Mouse (Mus musculus): ENCODE data around the gene Nhp2. TPM values are rescaled to one million over a fixed set of nuclear protein-coding genes. Genes with fewer than 3 reads are reported as not detected.

The Nhp2 gene
- polyA plus RNA-seq, 2 experiments = 89.0 to 176 TPM

GRCm38 (mm10) chr11:51640748-51641147 is 21.2 kb downstream of the Nhp2 start:
- DNase-seq (ENCODE audit: low spot score) = no peak
- TF ChIP-seq POLR2A (IDR thresholded peaks at IDR 0.05; ENCODE audit: borderline replicate concordance, extremely low read depth, insufficient read depth, insufficient read length) = no peak
- H3K4me3 ChIP-seq (replicated peaks; ENCODE audit: low read length) = no peak overlapping the region
- peaks cover 5% of the 10 kb centered on the region; the same call in 1 of the 2 replicates for H3K4me1 ChIP-seq (ENCODE audit: control insufficient read depth, insufficient read depth, low read length)
- no peaks in the 10 kb centered on the region for H3K27me3 ChIP-seq (ENCODE audit: control insufficient read depth, insufficient read depth, low read length)
- H3K9ac ChIP-seq (ENCODE audit: low read depth, low read length, severe bottlenecking) = no peak overlapping the region
- H3K36me3 ChIP-seq (ENCODE audit: control insufficient read depth, insufficient read depth, low read length) = peaks cover 33% of the 10 kb centered on the region
- WGBS = 83% methylated on average over 7 of the region's 7 CpGs
- no peaks in the 10 kb centered on the region for H3K9me3 ChIP-seq (ENCODE audit: control insufficient read depth, low read length)
- H3K27ac ChIP-seq (replicated peaks; ENCODE audit: low read depth, low read length) = no peak overlapping the region
- H3K4me2 ChIP-seq (replicated peaks; ENCODE audit: low read depth, low read length, severe bottlenecking) = no peak overlapping the region
- no peak for ATAC-seq (ENCODE audit: low FRiP score, low read depth)

- WGBS = 80% methylated on average over 9 of the region's 9 CpGs
- H3K4me3 ChIP-seq (replicated peaks; ENCODE audit: low read length) = no peak overlapping the region
- H3K4me2 ChIP-seq (replicated peaks; ENCODE audit: low read depth, low read length, severe bottlenecking) = no peak overlapping the region
- H3K27ac ChIP-seq (replicated peaks; ENCODE audit: low read depth, low read length) = no peak overlapping the region
- H3K9ac ChIP-seq (ENCODE audit: low read depth, low read length, severe bottlenecking) = no peak overlapping the region
- no peak for ATAC-seq (ENCODE audit: low FRiP score, low read depth)
- H3K27me3 ChIP-seq (ENCODE audit: control insufficient read depth, insufficient read depth, low read length) = no peaks in the 10 kb centered on the region
- peaks cover under 1% of the 10 kb centered on the region for H3K4me1 ChIP-seq (ENCODE audit: control insufficient read depth, insufficient read depth, low read length)
- TF ChIP-seq POLR2A (IDR thresholded peaks at IDR 0.05; ENCODE audit: borderline replicate concordance, extremely low read depth, insufficient read depth, insufficient read length) = no peak
- DNase-seq (ENCODE audit: low spot score) = no peak
- H3K9me3 ChIP-seq (ENCODE audit: control insufficient read depth, low read length) = no peaks in the 10 kb centered on the region
- peaks cover 35% of the 10 kb centered on the region for H3K36me3 ChIP-seq (ENCODE audit: control insufficient read depth, insufficient read depth, low read length)
Measured at GRCm38 (mm10) chr11:51643202-51643601, 23.7 kb downstream of the Nhp2 start.

DNA sequence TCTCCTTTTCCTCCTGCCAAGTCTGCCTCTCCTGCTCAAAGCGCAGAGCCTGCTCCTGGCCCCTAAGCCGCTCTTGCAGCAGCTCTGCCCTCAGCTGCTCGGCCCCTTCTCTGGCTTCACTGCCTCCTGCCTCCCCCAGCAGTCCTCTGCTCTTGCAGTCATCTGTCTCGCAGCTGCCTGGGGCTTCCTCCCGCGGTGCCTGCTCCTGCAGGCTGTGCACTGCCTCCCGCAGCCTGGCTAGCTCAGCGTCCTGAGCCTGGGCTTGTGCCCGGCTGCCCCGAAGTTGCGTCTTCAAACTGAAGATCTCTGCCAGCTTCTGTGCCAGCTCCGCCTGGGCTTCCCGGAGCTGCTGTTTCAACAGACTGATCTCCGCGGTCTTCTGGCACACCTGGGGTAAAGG is 24.2 kb downstream of the Nhp2 start:
- no peak overlapping the region for H3K4me2 ChIP-seq (replicated peaks; ENCODE audit: low read depth, low read length, severe bottlenecking)

DNA sequence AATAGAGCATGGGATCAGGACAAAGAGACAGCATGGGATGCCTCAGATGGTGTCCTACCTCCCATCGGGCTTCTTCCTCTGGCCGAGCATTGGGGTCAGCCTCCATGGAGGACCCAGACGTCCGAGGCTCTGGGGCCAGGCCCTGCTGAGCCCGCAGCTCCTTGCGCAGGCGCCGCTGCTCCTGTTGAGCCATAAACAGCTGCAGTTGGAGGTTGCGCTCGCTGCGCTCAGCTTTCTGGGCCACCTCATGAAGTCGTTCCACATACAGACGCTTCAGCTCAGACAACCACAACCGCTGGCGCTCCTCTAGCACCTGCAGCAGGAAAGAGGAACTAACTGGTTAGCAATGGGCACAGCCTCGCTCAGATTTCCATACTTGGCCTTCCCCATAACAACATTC is 24.7 kb downstream of the Nhp2 start:
- DNase-seq (ENCODE audit: low spot score) (no peak), ATAC-seq (ENCODE audit: low FRiP score, low read depth) (no peak)
- H3K9me3 ChIP-seq (ENCODE audit: control insufficient read depth, low read length) = no peaks in the 10 kb centered on the region
- H3K4me3 ChIP-seq (replicated peaks; ENCODE audit: low read length) = no peak overlapping the region
- peaks cover 10% of the 10 kb centered on the region for H3K4me1 ChIP-seq (ENCODE audit: control insufficient read depth, insufficient read depth, low read length)
- H3K27me3 ChIP-seq (ENCODE audit: control insufficient read depth, insufficient read depth, low read length) = no peaks in the 10 kb centered on the region
- peaks cover 35% of the 10 kb centered on the region for H3K36me3 ChIP-seq (ENCODE audit: control insufficient read depth, insufficient read depth, low read length)
- no peak overlapping the region for H3K4me2 ChIP-seq (replicated peaks; ENCODE audit: low read depth, low read length, severe bottlenecking)
- no peak for TF ChIP-seq POLR2A (IDR thresholded peaks at IDR 0.05; ENCODE audit: borderline replicate concordance, extremely low read depth, insufficient read depth, insufficient read length)
- H3K9ac ChIP-seq (ENCODE audit: low read depth, low read length, severe bottlenecking) = no peak overlapping the region
- WGBS = 69% methylated on average over 13 of the region's 16 CpGs
- H3K27ac ChIP-seq (replicated peaks; ENCODE audit: low read depth, low read length) = no peak overlapping the region

More for the DNA sequence above, 24.2 kb downstream of the Nhp2 start:
- Histone ChIP-seq H3K27ac (replicated peaks; ENCODE audit: low read depth, low read length) (no peak overlapping the region), H3K27me3 (ENCODE audit: control insufficient read depth, insufficient read depth, low read length) (no peaks in the 10 kb centered on the region), H3K9me3 (ENCODE audit: control insufficient read depth, low read length) (no peaks in the 10 kb centered on the region), H3K9ac (ENCODE audit: low read depth, low read length, severe bottlenecking) (no peak overlapping the region), H3K4me3 (replicated peaks; ENCODE audit: low read length) (no peak overlapping the region), H3K4me1 (ENCODE audit: control insufficient read depth, insufficient read depth, low read length) (peaks cover 6% of the 10 kb centered on the region), H3K36me3 (ENCODE audit: control insufficient read depth, insufficient read depth, low read length) (peaks cover 35% of the 10 kb centered on the region)
- WGBS = 57% methylated on average over 15 of the region's 15 CpGs
- ATAC-seq (ENCODE audit: low FRiP score, low read depth) (peak; percentile 50), DNase-seq (ENCODE audit: low spot score) (no peak)
- no peak for TF ChIP-seq POLR2A (IDR thresholded peaks at IDR 0.05; ENCODE audit: borderline replicate concordance, extremely low read depth, insufficient read depth, insufficient read length)

DNA sequence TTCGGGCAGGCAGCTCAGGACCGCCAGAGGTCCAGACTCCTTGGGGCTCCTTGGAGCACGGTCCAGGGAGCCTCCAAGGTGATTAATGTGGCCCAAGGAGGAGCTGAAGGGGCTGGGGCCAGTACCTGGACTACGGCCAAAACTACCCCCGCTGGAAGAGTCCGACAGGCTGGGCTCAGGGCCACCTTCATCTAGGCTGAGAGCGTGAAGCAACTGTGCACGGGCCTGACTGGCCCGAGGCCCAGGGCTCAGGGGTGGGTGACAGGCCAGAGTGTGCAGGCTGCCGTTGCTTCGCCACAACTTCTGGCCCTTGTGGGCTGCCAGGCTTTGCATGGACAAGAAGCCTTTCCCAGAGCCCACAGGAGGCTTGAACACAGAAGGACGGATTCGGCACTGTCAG is 25.8 kb downstream of the Nhp2 start:
- DNase-seq (ENCODE audit: low spot score) = no peak
- ATAC-seq (ENCODE audit: low FRiP score, low read depth) = no peak
- Histone ChIP-seq H3K9ac (ENCODE audit: low read depth, low read length, severe bottlenecking) (no peak overlapping the region), H3K27ac (replicated peaks; ENCODE audit: low read depth, low read length) (no peak overlapping the region), H3K4me2 (replicated peaks; ENCODE audit: low read depth, low read length, severe bottlenecking) (no peak overlapping the region), H3K27me3 (ENCODE audit: control insufficient read depth, insufficient read depth, low read length) (no peaks in the 10 kb centered on the region), H3K9me3 (ENCODE audit: control insufficient read depth, low read length) (no peaks in the 10 kb centered on the region), H3K4me3 (replicated peaks; ENCODE audit: low read length) (no peak overlapping the region), H3K4me1 (ENCODE audit: control insufficient read depth, insufficient read depth, low read length) (peaks cover 20% of the 10 kb centered on the region), H3K36me3 (ENCODE audit: control insufficient read depth, insufficient read depth, low read length) (peaks cover 35% of the 10 kb centered on the region)
- WGBS = 76% methylated on average over 13 of the region's 13 CpGs
- TF ChIP-seq POLR2A (IDR thresholded peaks at IDR 0.05; ENCODE audit: borderline replicate concordance, extremely low read depth, insufficient read depth, insufficient read length) = no peak

DNA sequence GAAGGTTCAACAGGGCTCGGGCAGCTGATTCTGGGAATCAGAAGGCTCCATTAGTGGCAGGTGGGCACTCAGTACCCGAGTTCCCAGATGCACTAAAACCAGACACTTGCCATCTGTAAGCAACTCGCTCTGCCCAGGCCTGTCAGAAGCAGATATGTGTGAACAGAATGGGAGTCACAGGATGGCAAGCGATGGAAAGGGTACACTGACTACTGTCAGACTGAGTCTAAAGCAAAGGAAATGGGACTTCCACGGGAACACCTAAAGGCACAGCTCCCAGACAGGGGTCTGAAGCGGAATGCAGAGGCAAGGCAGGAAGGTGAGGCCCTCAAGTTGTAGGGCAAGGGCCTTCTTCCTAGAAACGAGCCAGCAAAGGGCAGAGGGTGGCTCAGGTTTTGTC is 26.7 kb downstream of the Nhp2 start:
- H3K4me1 ChIP-seq (ENCODE audit: control insufficient read depth, insufficient read depth, low read length) = peaks cover 21% of the 10 kb centered on the region
- H3K4me2 ChIP-seq (replicated peaks; ENCODE audit: low read depth, low read length, severe bottlenecking) = no peak overlapping the region
- WGBS = 70% methylated on average over 7 of the region's 7 CpGs
- H3K9ac ChIP-seq (ENCODE audit: low read depth, low read length, severe bottlenecking) = no peak overlapping the region
- no peak for DNase-seq (ENCODE audit: low spot score)
- no peak overlapping the region for H3K27ac ChIP-seq (replicated peaks; ENCODE audit: low read depth, low read length)
- no peaks in the 10 kb centered on the region for H3K9me3 ChIP-seq (ENCODE audit: control insufficient read depth, low read length)
- ATAC-seq (ENCODE audit: low FRiP score, low read depth) = no peak
- no peak for TF ChIP-seq POLR2A (IDR thresholded peaks at IDR 0.05; ENCODE audit: borderline replicate concordance, extremely low read depth, insufficient read depth, insufficient read length)
- H3K27me3 ChIP-seq (ENCODE audit: control insufficient read depth, insufficient read depth, low read length) = no peaks in the 10 kb centered on the region
- H3K4me3 ChIP-seq (replicated peaks; ENCODE audit: low read length) = no peak overlapping the region
- peaks cover 35% of the 10 kb centered on the region for H3K36me3 ChIP-seq (ENCODE audit: control insufficient read depth, insufficient read depth, low read length)
